Mouse (Mus musculus): ENCODE data around the gene Apobec1. TPM values are rescaled to one million over a fixed set of nuclear protein-coding genes. Genes with fewer than 3 reads are reported as not detected.

Gene Apobec1
- polyA plus RNA-seq (2012; rRNA removed; ENCODE audit: low replicate concordance): 44.7 and 63.3 TPM in 2 replicates

DNA sequence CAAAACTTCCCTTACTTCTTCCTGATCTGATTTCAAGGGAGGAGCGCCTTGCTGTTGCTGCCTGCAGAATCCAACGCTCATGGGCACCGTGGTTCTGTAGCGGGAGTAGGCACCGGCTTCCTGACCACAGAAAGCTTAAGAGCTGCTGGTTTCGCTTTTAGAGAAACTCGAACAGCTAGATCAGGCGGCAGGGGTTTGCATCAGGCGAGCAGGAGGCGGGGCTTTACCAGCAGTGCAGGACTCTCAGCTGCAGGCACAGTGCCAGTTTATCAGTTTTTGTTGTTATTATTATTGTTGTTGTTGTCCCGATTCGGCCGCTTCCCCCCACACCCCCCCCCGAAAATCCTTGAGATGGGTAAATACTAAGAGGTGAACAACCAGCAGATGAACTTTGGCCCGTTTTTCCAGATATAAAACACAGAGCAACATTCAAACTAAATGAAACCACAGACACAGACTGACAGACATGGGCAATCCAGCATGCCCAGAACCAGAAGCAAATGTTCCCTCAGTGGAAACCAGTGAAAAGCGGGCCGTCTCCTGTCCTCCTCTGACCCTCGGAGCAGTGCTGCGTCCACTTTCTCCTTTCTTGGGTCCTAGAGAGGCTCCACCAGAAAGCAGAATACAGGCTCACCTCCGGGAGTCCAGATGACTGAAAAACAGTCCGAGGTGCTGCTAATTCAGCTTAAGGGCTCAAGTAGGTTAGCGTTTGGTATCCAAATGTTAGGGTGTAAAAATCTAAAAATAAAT, at the start of gene Apobec1:
Apobec1 (minus strand) TSS at position 203 of the 750 bp plus-strand sequence.

GRCm38 (mm10) chr6:122626110-122626509, 23.9 kb upstream of the Apobec1 start, which contains the start of gene Dppa3:
Dppa3 (plus strand) TSS chr6:122626410.

GRCm38 (mm10) chr6:122609771-122610170, 7.5 kb upstream of the Apobec1 start, which contains the start of gene Gdf3:
Gdf3 (minus strand) TSS chr6:122610087.

GRCm38 (mm10) chr6:122553606-122554005, 48.6 kb downstream of the Apobec1 start, which contains the start of gene Aicda:
Aicda (plus strand) TSS chr6:122553801.

Other genes with a start within 250 kb of the Apobec1 start
- 0.26 and 0.29 TPM in 2 replicates for gene Rimklb, start 103.7 kb downstream of the Apobec1 start, polyA plus RNA-seq (2012; rRNA removed; ENCODE audit: low replicate concordance)
- gene Mfap5, start 96.6 kb downstream of the Apobec1 start, polyA plus RNA-seq (2012; rRNA removed; ENCODE audit: low replicate concordance): 325 and 525 TPM in 2 replicates
- 0.43 TPM in 1 of 2 replicates, not detected in the other for gene Aicda, start 48.6 kb downstream of the Apobec1 start, polyA plus RNA-seq (2012; rRNA removed; ENCODE audit: low replicate concordance)
- gene Gdf3, start 7.6 kb upstream of the Apobec1 start, polyA plus RNA-seq (2012; rRNA removed; ENCODE audit: low replicate concordance): 0.10 TPM in 2 replicates
- not detected in 2 replicates for gene Dppa3, start 24.0 kb upstream of the Apobec1 start, polyA plus RNA-seq (2012; rRNA removed; ENCODE audit: low replicate concordance)
- gene Nanog, start 105.0 kb upstream of the Apobec1 start, polyA plus RNA-seq (2012; rRNA removed; ENCODE audit: low replicate concordance): 0.14 and 0.22 TPM in 2 replicates
- gene Slc2a3, start 199.2 kb upstream of the Apobec1 start, polyA plus RNA-seq (2012; rRNA removed; ENCODE audit: low replicate concordance): 5.2 and 7.5 TPM in 2 replicates
- gene Foxj2, start 217.5 kb upstream of the Apobec1 start, polyA plus RNA-seq (2012; rRNA removed; ENCODE audit: low replicate concordance): 12.5 and 17.2 TPM in 2 replicates